Mouse (Mus musculus) lung, adult 2 months (tissue): ENCODE measurements around the gene Uri1. TPM values are rescaled to one million over a fixed set of nuclear protein-coding genes. Genes with fewer than 3 reads are reported as not detected.

Experiments used
- DNase-seq: peaks from one replicate; pipeline ENCODE4 v3.0.0; 2022
- H3K4me1 ChIP-seq: fragments of 200-500 bp; 2 replicates; pipeline ENCODE4 v1.6.1; 2011; ENCODE audit warnings: low read length; ENCODE audit not compliant: control insufficient read depth, insufficient read depth
- H3K4me3 ChIP-seq: fragments of 200-500 bp; replicated peaks from 2 replicates; pipeline ENCODE3; 2011; ENCODE audit warnings: low read depth, mild to moderate bottlenecking, control low read depth, low read length; ENCODE audit errors: extremely low read depth
- CTCF ChIP-seq: fragments of 200-500 bp; IDR thresholded peaks from 2 replicates; pipeline ENCODE4 v1.5.1; 2011; ENCODE audit warnings: mild to moderate bottlenecking, low read length, control low read depth; ENCODE audit not compliant: insufficient read depth
- POLR2A ChIP-seq: fragments of 200-500 bp; IDR thresholded peaks from 2 replicates; pipeline ENCODE4 v1.6.1; 2011; ENCODE audit warnings: low read depth, mild to moderate bottlenecking, control low read depth, low read length, borderline replicate concordance; ENCODE audit errors: extremely low read depth
- WGBS: fragments of 180-500 bp; shearing (Covaris S2); methylation state at CpG from one replicate; pipeline ENCODE4 v1.1.7; 2018; 5-methylcytosine and 5-hydroxymethylcytosine counted together
- polyA plus RNA-seq: library from polyadenylated mRNA; depleted of rRNA; stranded (reverse); fragments of >200 nt; gene quantifications from 2 replicates; pipeline ENCODE4 v1.2.3, GENCODE M21; 2012

The Uri1 gene
- polyA plus RNA-seq, 1 experiment = 12.1 TPM

DNA sequence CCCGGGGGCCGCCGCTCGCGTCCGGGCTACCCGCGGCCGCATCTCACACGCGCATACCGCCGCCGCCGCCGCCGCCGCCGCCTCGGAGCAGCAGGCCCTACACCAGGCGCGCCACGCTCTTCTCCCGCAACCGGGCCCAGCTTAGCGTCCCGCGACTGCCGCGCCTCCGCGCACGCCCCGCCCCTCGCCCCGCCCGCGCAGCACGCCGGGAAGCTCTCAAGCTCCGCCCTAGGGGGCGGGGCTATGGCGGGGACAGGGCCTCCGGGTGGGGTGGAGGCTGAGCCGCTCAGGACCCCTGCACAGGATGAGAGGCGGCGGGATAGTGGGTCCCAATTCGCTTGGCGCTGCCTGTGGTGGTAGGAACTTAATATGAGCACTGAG is 4.0 kb downstream of the Uri1 start:
- Histone ChIP-seq H3K4me3 (peak overlapping the region; percentile 71), H3K4me1 (peaks cover 3% of the 10 kb centered on the region)
- DNase-seq = peak; percentile 85
- TF ChIP-seq CTCF (no peak), POLR2A (peak; percentile 56; the same call in 1 of the 2 replicates)
- whole genome bisulfite sequencing = 0% methylated on average over 49 of the region's 49 CpGs

DNA sequence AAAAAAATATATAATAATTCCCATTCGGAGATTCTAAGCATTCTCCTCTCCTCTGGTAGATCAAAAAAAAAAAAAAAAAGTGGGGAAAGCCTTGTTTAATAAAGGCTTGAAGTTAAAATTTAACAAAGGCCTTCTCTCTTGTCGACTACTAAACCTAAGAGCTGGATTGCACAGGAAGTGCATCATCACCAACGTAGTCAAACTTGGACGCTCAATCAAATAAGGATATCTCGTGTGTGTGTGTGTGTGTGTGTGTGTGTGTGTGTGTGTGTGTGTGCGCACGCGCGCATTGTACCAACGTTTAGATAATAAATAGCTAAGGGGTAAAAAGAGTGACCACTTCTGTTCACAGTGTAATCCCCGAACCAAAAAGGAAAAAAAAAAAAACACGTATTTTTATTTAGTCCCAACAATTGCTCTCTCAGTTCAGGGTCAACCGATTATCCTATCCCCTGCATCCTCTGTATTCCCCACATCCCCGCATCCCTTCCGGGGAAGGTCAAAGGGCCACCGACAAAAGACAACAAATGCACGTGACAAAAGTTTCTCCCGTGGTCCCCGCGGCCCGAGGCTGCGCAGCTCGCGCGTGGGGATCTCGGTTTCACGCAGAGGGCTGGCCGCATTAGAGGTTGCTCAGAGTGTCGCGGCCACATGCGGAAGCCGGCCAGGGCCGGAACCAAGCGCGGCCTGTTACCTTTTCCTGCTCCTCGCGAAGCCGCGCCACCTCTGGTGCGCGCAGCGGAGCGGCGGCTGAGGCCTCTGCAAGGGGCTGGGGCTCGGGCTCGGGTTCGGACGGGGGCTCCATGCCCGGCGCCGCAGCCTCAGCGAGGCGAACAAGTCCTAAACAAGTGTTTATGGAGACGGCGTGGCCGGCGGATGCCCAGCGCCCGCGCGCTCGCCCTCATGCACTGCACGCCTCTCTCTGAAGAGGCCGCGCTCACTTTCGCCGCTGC is 4.7 kb downstream of the Uri1 start:
- WGBS = under 1% methylated on average over 67 of the region's 67 CpGs
- H3K4me3 ChIP-seq = peak overlapping the region; percentile 71
- TF ChIP-seq POLR2A = no peak
- TF ChIP-seq CTCF = no peak
- DNase-seq = peak; percentile 79
- peaks cover 6% of the 10 kb centered on the region for H3K4me1 ChIP-seq

DNA sequence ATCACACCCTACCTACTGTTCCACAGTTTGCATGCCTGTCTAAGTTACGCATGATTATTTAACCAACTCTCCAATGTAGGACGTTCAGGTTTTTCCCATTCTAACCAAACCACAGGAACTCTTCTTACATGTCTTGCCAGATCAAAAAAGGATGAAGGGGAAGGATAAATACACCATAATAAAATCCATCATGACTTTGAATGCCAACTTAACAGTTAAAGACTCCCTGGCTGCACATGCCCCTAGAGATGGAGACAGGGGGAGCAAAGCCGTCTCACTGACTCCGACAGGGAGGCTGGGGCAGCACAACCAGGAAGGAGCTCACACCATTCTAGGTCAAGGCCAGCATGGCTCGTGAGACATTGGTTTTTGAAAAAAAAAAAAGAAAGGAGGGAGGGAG is 8.0 kb downstream of the Uri1 start:
- TF ChIP-seq POLR2A (no peak), CTCF (no peak)
- H3K4me1 ChIP-seq = peaks cover 6% of the 10 kb centered on the region
- WGBS = 57% methylated on average over 5 of the region's 5 CpGs
- H3K4me3 ChIP-seq = no peak overlapping the region
- no peak for DNase-seq

DNA sequence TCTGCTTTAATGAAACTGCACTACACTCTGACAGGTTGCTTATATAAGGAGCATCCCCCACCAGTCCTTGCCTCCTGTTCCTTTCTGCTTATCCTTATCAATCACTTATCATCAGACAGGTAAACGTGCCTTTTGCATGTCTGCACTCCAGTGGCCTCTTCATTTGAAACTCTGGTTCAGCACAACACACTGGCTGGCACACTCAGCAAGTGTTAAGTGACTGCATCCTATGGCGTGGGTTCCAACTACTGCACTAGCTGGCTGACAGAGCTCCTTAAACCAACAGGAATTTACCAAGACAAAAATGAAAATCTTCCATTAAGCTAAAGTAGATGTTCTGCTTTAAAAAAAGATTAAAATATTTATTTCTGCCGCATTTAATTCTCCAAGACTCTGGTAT is 9.4 kb downstream of the Uri1 start:
- TF ChIP-seq POLR2A (no peak), CTCF (no peak)
- WGBS = 63% methylated on average over 3 of the region's 3 CpGs
- H3K4me3 ChIP-seq = no peak overlapping the region

DNA sequence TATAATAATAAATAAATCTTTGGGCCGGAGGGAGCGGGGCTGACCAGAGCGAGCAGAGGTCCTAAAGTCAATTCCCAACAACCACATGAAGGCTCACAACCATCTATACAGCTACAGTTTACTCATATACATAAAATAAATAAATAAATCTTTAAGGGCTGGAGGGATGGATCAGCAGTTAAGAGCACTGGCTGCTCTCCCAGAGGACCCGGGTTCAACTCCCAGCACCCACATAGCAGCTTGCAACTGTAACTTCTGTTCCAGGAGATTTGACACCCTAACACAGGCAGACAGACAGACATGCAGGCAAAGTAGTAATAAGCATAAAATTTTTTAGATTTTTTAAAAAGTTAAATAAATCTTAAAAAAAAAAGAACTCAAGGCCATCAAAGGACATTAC is 10.5 kb downstream of the Uri1 start:
- TF ChIP-seq POLR2A (no peak), CTCF (no peak)
- WGBS = 97% methylated on average over 4 of the region's 4 CpGs
- H3K4me1 ChIP-seq = peaks cover 8% of the 10 kb centered on the region
- no peak overlapping the region for H3K4me3 ChIP-seq
- no peak for DNase-seq

More for the DNA sequence above, 9.4 kb downstream of the Uri1 start:
- peaks cover 8% of the 10 kb centered on the region for H3K4me1 ChIP-seq
- DNase-seq = no peak

DNA sequence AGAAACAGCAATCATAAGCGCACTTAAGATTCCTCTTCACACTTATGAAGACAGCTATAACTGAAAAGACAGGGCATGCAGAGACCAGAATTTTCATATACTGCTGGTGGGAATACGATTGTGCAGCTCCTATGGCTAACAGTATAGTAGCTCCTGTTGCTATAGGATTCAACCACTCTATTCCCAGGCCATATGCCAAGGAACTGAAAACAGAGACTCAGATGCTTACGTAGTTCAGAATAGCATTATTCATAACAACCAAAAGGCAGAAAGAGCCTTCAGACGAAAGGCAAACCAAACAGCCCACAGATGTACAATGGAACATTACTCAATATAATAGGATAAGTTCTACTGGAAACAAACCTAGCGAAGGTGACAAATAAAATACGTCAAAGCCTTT is 15.0 kb downstream of the Uri1 start:
- peaks cover 2% of the 10 kb centered on the region; the same call in 1 of the 2 replicates for H3K4me1 ChIP-seq
- 69% methylated on average over 6 of the region's 6 CpGs for WGBS
- DNase-seq = no peak
- TF ChIP-seq POLR2A (no peak), CTCF (no peak)
- no peak overlapping the region for H3K4me3 ChIP-seq

DNA sequence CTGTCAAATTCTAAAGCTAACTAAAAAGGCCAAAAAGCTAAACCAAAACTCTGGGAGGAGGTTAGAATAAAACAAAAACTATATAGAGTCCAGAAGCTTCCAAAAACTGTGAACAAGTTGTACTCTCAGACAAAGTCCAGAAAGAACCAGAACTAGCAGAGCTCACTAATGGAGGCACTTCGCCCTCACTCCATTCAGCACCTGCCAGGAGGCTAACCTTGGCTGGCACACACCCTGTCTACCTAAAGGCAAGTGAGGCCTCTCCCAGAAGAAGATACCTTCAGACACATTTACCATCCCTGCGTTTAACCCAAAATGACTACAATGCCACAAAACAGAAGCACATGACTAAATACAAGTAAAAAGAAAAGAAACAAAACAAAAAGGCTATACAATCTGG is 20.9 kb downstream of the Uri1 start:
- no peak for TF ChIP-seq POLR2A
- no peak for TF ChIP-seq CTCF
- no peaks in the 10 kb centered on the region for H3K4me1 ChIP-seq
- 87% methylated on average over 2 of the region's 2 CpGs for WGBS
- H3K4me3 ChIP-seq = no peak overlapping the region
- DNase-seq = no peak

DNA sequence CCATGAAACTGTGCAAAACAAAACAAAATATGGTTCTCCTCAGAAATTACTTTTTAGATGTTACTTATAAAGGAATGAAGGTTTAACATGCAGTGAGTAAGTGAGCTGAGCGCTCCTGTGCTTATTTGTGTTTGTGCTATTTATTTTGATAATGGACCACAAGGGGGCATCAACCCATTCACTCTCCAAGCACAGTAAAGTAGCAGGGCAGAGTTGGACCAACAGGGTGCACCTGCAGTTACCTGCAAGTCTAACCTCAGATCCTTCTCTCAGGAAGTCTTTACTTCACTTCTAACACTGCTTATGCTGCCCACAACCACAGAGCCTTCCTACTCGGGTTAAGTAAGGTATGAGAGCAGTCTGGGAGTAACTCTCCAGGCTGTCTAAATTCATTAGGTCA is 23.7 kb downstream of the Uri1 start:
- 56% methylated on average over 2 of the region's 2 CpGs for WGBS
- TF ChIP-seq POLR2A (no peak), CTCF (peak; percentile 15; the same call in 1 of the 2 replicates)
- DNase-seq = no peak
- Histone ChIP-seq H3K4me3 (no peak overlapping the region), H3K4me1 (peaks cover 2% of the 10 kb centered on the region; the same call in 1 of the 2 replicates)

DNA sequence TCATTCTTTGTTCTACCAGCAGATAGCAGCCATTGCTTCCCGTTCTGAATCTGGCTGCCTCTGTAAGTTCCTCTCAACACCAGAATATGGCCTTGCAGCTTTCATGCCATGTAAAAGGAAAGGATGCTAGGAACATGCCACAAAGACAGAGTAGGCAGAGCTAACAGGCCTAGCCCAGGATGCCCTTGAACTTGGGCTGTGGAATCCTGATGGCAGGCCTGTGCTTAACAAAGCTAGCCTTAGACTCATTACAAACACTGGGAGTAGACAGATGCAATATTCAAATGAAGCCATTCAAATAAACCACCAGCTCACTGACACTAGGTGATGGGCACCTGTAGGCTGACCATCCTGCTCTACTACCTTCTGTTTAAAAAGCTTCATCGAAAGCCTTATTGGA is 30.5 kb downstream of the Uri1 start:
- WGBS = 92% methylated on average over 2 of the region's 2 CpGs

DNA sequence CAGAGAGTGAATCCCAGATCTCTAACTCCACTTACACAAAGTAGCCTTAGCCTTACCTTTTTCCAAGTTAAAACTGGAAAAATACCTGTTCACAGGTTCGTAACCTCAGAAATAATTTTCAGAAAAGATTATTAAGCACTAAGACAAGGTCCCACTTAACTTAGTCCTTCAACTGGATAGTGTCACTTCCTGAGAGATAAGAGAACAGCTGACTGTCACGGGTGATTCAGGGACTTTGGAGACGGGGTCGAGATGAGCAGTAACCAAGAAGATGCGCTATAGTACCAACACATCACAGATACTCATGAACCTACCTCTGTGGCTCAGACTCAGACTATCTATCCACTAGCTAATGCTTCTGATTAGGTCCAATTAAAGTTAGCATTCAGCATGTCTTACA is 38.5 kb downstream of the Uri1 start:
- Histone ChIP-seq H3K4me1 (peaks cover 8% of the 10 kb centered on the region), H3K4me3 (no peak overlapping the region)
- DNase-seq = no peak
- WGBS = 69% methylated on average over 5 of the region's 5 CpGs
- no peak for TF ChIP-seq CTCF
- TF ChIP-seq POLR2A = no peak

More for the DNA sequence above, 30.5 kb downstream of the Uri1 start:
- Histone ChIP-seq H3K4me1 (peaks cover 2% of the 10 kb centered on the region; the same call in 1 of the 2 replicates), H3K4me3 (no peak overlapping the region)
- no peak for TF ChIP-seq CTCF
- no peak for TF ChIP-seq POLR2A
- no peak for DNase-seq

DNA sequence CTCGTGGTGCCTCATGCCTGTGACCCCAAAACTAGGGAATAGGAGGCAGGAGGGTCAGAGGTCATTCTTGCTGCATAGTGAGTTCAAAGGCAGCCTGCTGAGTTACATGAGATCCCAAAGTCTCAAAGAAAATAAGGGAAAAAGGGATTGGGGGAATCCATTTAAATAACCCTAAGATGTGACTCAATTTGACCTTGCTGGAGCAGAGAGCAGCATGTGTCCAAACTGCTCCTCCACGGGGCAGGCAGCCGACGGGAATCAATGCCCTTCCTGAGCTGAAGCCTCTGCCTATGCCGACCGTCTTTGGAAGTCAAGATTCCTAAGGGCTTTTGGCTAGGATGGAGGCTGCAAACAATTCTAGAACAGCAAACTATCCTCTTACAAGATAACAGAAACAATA is 39.9 kb downstream of the Uri1 start:
- TF ChIP-seq CTCF (no peak), POLR2A (no peak)
- peaks cover 8% of the 10 kb centered on the region for H3K4me1 ChIP-seq

More for the DNA sequence above, 39.9 kb downstream of the Uri1 start:
- WGBS = 38% methylated on average over 6 of the region's 6 CpGs
- DNase-seq = no peak
- H3K4me3 ChIP-seq = no peak overlapping the region
